Mouse (Mus musculus) stomach, postnatal 0 days (tissue): ENCODE data around the gene Zfp3. TPM values are rescaled to one million over a fixed set of nuclear protein-coding genes. Genes with fewer than 3 reads are reported as not detected.
"Not testable (repeated sequence)": the region's sequence is repeated elsewhere in the genome, so short reads cannot be mapped to it uniquely, and the experiment has no call there.

Source experiments
- ATAC-seq: fragments of 200-750 bp; cut with Nextera tagmentation; 2 replicates; pipeline ENCODE4 v1.8.0; 2017; ENCODE audit not compliant: low FRiP score, low TSS enrichment
- DNase-seq: peaks from one replicate; pipeline ENCODE4 v3.0.0-alpha.2; 2016; ENCODE audit warnings: low spot score
- H3K27ac ChIP-seq: fragments of 300-500 bp; sonication (generic); replicated peaks from 2 replicates; pipeline ENCODE4 v1.5.1; 2014; ENCODE audit warnings: mild to moderate bottlenecking, control low read depth
- H3K27me3 ChIP-seq: fragments of 300-500 bp; sonication (generic); 2 replicates; pipeline ENCODE4 v1.6.1; 2014; ENCODE audit warnings: low read length; ENCODE audit not compliant: control insufficient read depth, insufficient read depth
- H3K36me3 ChIP-seq: fragments of 300-500 bp; sonication (generic); 2 replicates; pipeline ENCODE4 v1.6.1; 2014; ENCODE audit warnings: low read length, mixed read lengths; ENCODE audit not compliant: control insufficient read depth, insufficient read depth
- H3K4me1 ChIP-seq: fragments of 300-500 bp; sonication (generic); replicated peaks from 2 replicates; pipeline ENCODE4 v1.6.1; 2014; ENCODE audit warnings: antibody characterized with exemption; ENCODE audit not compliant: control insufficient read depth, insufficient read depth
- H3K4me2 ChIP-seq: fragments of 300-500 bp; sonication (generic); replicated peaks from 2 replicates; pipeline ENCODE4 v1.6.1; 2014; ENCODE audit warnings: low read depth, mild to moderate bottlenecking, control low read depth, moderate library complexity
- H3K4me3 ChIP-seq: fragments of 300-500 bp; sonication (generic); 2 replicates; pipeline ENCODE4 v1.5.1; 2014; ENCODE audit warnings: low read depth, low read length, control low read depth
- H3K9ac ChIP-seq: fragments of 300-500 bp; sonication (generic); 2 replicates; pipeline ENCODE4 v1.6.1; 2014; ENCODE audit warnings: mild to moderate bottlenecking, low read length, control low read depth, mixed read lengths
- H3K9me3 ChIP-seq: fragments of 300-500 bp; sonication (generic); 2 replicates; pipeline ENCODE4 v1.6.1; 2016; ENCODE audit warnings: low read length; ENCODE audit not compliant: control insufficient read depth
- CTCF ChIP-seq: IDR thresholded peaks from 2 replicates; pipeline ENCODE4 v1.5.1; 2016; ENCODE audit warnings: antibody characterized with exemption, low read depth, mild to moderate bottlenecking, moderate library complexity
- EP300 ChIP-seq: optimal IDR thresholded peaks from 2 replicates; pipeline ENCODE3; 2016; ENCODE audit warnings: antibody characterized with exemption
- WGBS: fragments of 180-500 bp; shearing (Covaris S2); extraction: QIAGEN DNeasy Blood & Tissue Kit; methylation state at CpG from one replicate; pipeline ENCODE4 v1.1.7; 2014; 5-methylcytosine and 5-hydroxymethylcytosine counted together
- polyA plus RNA-seq: library from polyadenylated mRNA; unstranded; fragments of >200 nt; fragmentation: Nextera tagmentation; extraction: Ambion mirVana; gene quantifications from 2 replicates; pipeline ENCODE4 v1.2.1, GENCODE M21; 2015

Zfp3 gene
- polyA plus RNA-seq, 1 experiment from 2014 or later = 3.4 TPM

GRCm38 (mm10) chr11:70778058-70778457, 14.0 kb downstream of the Zfp3 start:
- H3K9me3 ChIP-seq, H3K4me3 ChIP-seq, H3K36me3 ChIP-seq, H3K4me2 ChIP-seq, H3K27me3 ChIP-seq, DNase-seq, H3K27ac ChIP-seq, H3K9ac ChIP-seq, H3K4me1 ChIP-seq: not testable (repeated sequence)
- peak; percentile 38; the same call in 1 of the 2 replicates for ATAC-seq
- 30% methylated on average over 6 of the region's 6 CpGs for WGBS
- TF ChIP-seq CTCF = peak; percentile 72

DNA sequence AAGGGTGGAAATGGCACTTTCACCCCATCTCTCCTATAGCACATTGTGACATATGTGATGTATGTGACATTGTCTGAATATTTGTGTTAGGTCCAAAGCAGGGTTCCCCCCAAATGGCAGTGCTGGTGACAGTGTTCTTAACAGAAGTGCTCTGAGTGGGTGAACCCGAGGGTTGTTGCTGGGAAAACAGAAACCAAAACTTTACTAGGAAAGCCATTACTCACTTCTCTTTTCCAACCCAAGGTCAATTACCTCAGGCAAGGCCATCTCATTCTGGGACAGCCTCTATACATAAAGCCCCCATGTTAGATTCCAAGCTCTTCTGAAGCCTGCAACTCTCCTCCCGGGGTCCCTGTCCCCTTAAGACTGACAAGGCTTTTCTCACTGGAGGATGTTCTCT, 21.9 kb downstream of the Zfp3 start:
- 50% methylated on average over 2 of the region's 2 CpGs for WGBS
- no peak for DNase-seq
- H3K36me3 ChIP-seq = no peaks in the 10 kb centered on the region

GRCm38 (mm10) chr11:70787052-70787451, 23.0 kb downstream of the Zfp3 start:
- no peak for TF ChIP-seq EP300
- TF ChIP-seq CTCF = no peak
- no peak for ATAC-seq
- Histone ChIP-seq H3K27ac (no peak overlapping the region), H3K27me3 (no peaks in the 10 kb centered on the region), H3K4me3 (no peak overlapping the region), H3K9ac (no peak overlapping the region), H3K4me2 (no peak overlapping the region), H3K4me1 (no peaks in the 10 kb centered on the region), H3K36me3 (no peaks in the 10 kb centered on the region), H3K9me3 (no peaks in the 10 kb centered on the region)
- DNase-seq = no peak
- 64% methylated on average over 11 of the region's 11 CpGs for WGBS

More for the DNA sequence above, 21.9 kb downstream of the Zfp3 start:
- H3K9me3 ChIP-seq = no peaks in the 10 kb centered on the region
- no peak overlapping the region for H3K9ac ChIP-seq
- H3K4me1 ChIP-seq = no peaks in the 10 kb centered on the region
- H3K4me3 ChIP-seq = no peak overlapping the region
- H3K27ac ChIP-seq = no peak overlapping the region
- ATAC-seq = no peak
- no peak overlapping the region for H3K4me2 ChIP-seq
- no peaks in the 10 kb centered on the region for H3K27me3 ChIP-seq
- TF ChIP-seq CTCF = no peak
- no peak for TF ChIP-seq EP300

GRCm38 (mm10) chr11:70788972-70789655, 25.1 kb downstream of the Zfp3 start:
- WGBS = 80% methylated on average over 10 of the region's 10 CpGs

GRCm38 (mm10) chr11:70790426-70790825, 26.4 kb downstream of the Zfp3 start:
- 83% methylated on average over 2 of the region's 2 CpGs for WGBS
- Histone ChIP-seq H3K36me3 (no peaks in the 10 kb centered on the region), H3K4me1 (no peaks in the 10 kb centered on the region), H3K9me3 (no peaks in the 10 kb centered on the region), H3K4me3 (no peak overlapping the region), H3K9ac (no peak overlapping the region), H3K27ac (no peak overlapping the region), H3K4me2 (no peak overlapping the region), H3K27me3 (no peaks in the 10 kb centered on the region)
- ATAC-seq (no peak), DNase-seq (no peak)
- no peak for TF ChIP-seq EP300
- no peak for TF ChIP-seq CTCF

More at GRCm38 (mm10) chr11:70788972-70789655, 25.1 kb downstream of the Zfp3 start:
- Histone ChIP-seq H3K27me3 (no peaks in the 10 kb centered on the region), H3K36me3 (no peaks in the 10 kb centered on the region), H3K4me3 (no peak overlapping the region), H3K9me3 (no peaks in the 10 kb centered on the region), H3K27ac (no peak overlapping the region), H3K4me1 (no peaks in the 10 kb centered on the region), H3K4me2 (no peak overlapping the region), H3K9ac (no peak overlapping the region)
- DNase-seq (no peak), ATAC-seq (no peak)
- no peak for TF ChIP-seq CTCF

- Histone ChIP-seq H3K9ac (no peak overlapping the region), H3K27ac (no peak overlapping the region), H3K4me2 (no peak overlapping the region), H3K4me1 (no peaks in the 10 kb centered on the region), H3K9me3 (no peaks in the 10 kb centered on the region), H3K36me3 (no peaks in the 10 kb centered on the region), H3K4me3 (no peak overlapping the region), H3K27me3 (no peaks in the 10 kb centered on the region)
- ATAC-seq = no peak
- no peak for TF ChIP-seq EP300
- TF ChIP-seq CTCF = no peak
- no peak for DNase-seq
- 46% methylated on average over 7 of the region's 7 CpGs for WGBS
These were observed 27.0 kb downstream of the Zfp3 start for GRCm38 (mm10) chr11:70790874-70791551.
